Mouse (Mus musculus) ovary, adult 18-20 months (tissue): ENCODE results near the gene Tbxa2r.

Experiments used
- DNase-seq: peaks from one replicate; pipeline ENCODE4 v3.0.0; 2022; ENCODE audit warnings: low spot score, mixed read lengths

Gene Tbxa2r

GRCm38 (mm10) chr10:81344421-81345161 is 16.1 kb downstream of the Tbxa2r start:
- DNase-seq, result no peak

- DNase-seq, result no peak
Observed at GRCm38 (mm10) chr10:81345162-81345534, 16.6 kb downstream of the Tbxa2r start.

GRCm38 (mm10) chr10:81346453-81347067 is 18.0 kb downstream of the Tbxa2r start:
- peak; percentile 62 for DNase-seq

- no peak for DNase-seq
Observed at GRCm38 (mm10) chr10:81349146-81349545, 20.6 kb downstream of the Tbxa2r start.

- DNase-seq, result no peak
Observed at GRCm38 (mm10) chr10:81349961-81350350, 21.4 kb downstream of the Tbxa2r start.

- peak; percentile 99 for DNase-seq
Observed at GRCm38 (mm10) chr10:81350351-81351063, 22.0 kb downstream of the Tbxa2r start, which contains the start of gene Hmg20b. Gene Hmg20b (minus strand): TSS chr10:81350480.

- no peak for DNase-seq
Observed at GRCm38 (mm10) chr10:81351678-81352291, 23.3 kb downstream of the Tbxa2r start.

GRCm38 (mm10) chr10:81354738-81355477 is 26.4 kb downstream of the Tbxa2r start:
- no peak for DNase-seq

GRCm38 (mm10) chr10:81355533-81355932 is 27.0 kb downstream of the Tbxa2r start:
- DNase-seq, result no peak

GRCm38 (mm10) chr10:81356352-81356990 is 27.9 kb downstream of the Tbxa2r start:
- DNase-seq, result no peak

GRCm38 (mm10) chr10:81356991-81357844 is 28.7 kb downstream of the Tbxa2r start, which contains the start of gene Mfsd12:
Gene Mfsd12 (plus strand): TSS chr10:81357491.
- peak; percentile 84 for DNase-seq

GRCm38 (mm10) chr10:81358209-81358608 is 29.7 kb downstream of the Tbxa2r start:
- no peak for DNase-seq

GRCm38 (mm10) chr10:81358841-81359240 is 30.3 kb downstream of the Tbxa2r start:
- no peak for DNase-seq

GRCm38 (mm10) chr10:81360721-81361120 is 32.2 kb downstream of the Tbxa2r start:
- DNase-seq, result no peak

- no peak for DNase-seq
Observed at GRCm38 (mm10) chr10:81362336-81362949, 33.9 kb downstream of the Tbxa2r start.

- DNase-seq, result no peak
Observed at GRCm38 (mm10) chr10:81363436-81364346, 35.2 kb downstream of the Tbxa2r start.

- no peak for DNase-seq
Observed at GRCm38 (mm10) chr10:81364666-81365065, 36.1 kb downstream of the Tbxa2r start.

GRCm38 (mm10) chr10:81365073-81365472 is 36.5 kb downstream of the Tbxa2r start:
- DNase-seq, result no peak
